Mouse (Mus musculus) ES-CJ7 (cell line): ENCODE data around the gene Gpr162.
A peak's percentile ranks its signal among the peaks of the same experiment; 100 is the strongest.
"Not testable (repeated sequence)": the region's sequence is repeated elsewhere in the genome, so short reads cannot be mapped to it uniquely, and the experiment has no call there.

ENCODE experiments used
- DNase-seq: peaks from one replicate; pipeline ENCODE4 v3.0.0; 2011; ENCODE audit warnings: low read depth, low spot score

The Gpr162 gene

DNA sequence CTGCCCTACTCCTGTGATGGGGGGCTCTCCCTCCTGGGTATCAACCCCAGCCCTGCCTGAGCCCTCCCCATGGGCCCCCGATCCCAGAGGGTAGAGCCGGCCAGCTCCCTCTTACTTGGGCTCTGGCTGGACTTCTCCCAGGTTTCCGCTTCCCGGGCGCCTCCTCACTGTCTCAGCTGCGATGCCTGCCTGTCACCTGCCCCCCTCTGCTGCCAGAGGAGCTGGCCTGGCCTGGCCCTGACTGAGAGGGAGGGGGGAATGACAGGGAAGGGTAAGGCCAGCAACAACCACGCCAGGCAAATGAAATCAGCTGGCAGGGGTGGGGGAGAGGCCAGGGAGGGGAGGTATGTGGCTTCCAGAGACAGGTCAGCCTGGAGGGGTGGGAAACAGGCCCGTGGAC, 24.0 kb downstream of the Gpr162 start:
- DNase-seq: no peak

DNA sequence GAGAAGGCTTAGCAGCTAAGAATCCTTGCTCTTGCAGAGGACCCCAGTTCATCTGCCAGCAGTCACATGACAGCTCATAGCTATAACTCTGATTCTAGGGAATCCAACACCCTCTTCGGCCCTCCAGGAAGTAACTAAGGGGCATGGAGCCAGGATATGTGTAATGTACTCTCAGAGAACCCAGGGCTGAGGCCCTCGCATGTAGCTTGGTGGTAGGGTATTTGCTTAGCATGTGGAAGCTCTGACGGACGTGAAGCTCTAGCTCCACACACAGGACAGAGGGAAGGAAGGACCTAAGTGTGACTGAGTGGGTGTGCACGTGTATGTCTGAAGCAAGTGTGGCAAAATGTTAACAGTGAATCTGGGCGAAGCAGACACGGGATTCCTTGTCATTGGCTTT, 27.4 kb downstream of the Gpr162 start:
- DNase-seq: no peak

DNA sequence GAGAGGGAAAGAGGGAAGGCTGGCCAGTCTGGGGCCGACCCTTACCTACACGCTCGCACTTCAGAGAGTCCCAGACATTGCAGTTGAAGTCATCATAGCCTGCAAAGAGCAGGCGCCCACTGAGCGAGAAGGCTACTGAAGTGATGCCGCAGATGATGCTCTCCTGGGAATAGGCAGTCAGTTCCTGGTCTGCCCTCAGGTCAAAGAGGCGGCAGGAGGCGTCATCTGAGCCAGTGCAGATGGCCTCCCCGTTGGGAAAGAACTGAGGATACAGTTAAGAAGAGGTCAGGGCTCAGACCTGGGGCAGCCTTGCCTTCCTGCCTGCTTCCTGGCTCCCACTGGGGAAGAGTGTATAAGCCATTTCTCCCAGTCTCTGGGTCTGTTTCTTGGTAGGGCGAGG, 28.3 kb downstream of the Gpr162 start:
- no peak for DNase-seq

DNA sequence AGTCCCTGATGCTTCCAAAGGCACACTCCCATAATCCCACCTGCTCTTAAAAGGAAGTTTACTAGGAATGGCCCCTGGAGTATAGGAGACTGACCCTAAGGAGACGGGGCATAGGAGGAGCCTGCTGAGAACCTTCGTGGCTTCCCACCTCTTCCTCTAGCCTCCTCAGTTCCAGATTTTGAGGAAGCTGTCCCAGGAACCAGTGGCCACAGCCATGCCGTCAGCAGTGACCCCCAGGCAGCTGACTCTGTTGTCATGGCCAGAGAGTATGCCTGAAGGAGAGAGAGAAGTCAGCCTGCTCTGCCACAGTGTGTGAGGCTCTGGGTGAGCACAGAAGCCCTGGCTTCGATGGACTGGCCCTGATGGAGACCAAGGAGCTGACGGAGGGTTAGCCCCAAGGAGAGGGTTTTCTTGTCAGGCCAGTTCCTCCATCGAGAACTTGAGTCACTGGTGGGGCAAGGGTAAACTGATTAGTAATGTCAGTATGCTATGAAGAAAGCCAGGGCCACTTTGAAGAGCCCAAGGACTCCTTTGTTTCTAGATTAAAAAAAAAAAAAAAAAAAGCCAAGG, 29.2 kb downstream of the Gpr162 start:
- DNase-seq: no peak

DNA sequence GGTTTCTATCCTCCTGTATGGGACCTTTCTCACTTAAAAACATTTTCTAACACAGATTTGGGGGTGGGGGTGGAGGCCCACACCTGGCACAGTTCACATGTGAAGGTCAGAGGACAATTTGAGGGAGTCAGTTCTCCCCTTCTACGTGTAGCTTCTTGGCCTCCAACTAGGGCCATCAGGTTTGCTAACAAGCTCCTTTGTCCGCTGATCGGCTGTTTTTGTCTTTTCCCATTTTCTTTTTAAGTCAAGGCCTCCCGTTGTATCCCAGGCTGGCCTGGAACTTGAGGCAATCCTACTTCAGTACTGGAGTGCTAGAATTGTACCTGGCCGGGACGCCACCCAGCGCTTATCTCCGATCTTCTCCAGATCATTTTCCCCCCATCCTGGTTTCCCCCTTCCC, 32.1 kb downstream of the Gpr162 start:
- peak; percentile 88 for DNase-seq

DNA sequence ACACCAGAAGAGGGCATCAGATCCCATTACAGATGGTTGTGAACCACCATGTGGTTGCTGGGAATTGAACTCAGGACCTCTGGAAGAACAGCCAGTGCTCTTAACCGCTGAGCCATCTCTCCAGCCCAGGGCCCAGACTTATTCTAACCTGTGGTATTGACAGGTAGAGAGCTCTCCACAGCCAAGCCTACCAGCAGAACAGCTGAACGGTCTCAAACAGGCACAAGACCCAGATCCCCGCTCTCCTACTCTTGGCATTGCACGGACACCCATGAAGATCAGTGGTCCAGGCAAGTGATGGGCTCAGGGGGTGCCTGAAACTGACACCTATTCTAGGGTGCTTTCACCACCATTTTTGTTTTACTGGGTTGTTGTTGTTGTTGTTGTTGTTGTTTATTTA, 32.6 kb downstream of the Gpr162 start:
- DNase-seq: not testable (repeated sequence)

DNA sequence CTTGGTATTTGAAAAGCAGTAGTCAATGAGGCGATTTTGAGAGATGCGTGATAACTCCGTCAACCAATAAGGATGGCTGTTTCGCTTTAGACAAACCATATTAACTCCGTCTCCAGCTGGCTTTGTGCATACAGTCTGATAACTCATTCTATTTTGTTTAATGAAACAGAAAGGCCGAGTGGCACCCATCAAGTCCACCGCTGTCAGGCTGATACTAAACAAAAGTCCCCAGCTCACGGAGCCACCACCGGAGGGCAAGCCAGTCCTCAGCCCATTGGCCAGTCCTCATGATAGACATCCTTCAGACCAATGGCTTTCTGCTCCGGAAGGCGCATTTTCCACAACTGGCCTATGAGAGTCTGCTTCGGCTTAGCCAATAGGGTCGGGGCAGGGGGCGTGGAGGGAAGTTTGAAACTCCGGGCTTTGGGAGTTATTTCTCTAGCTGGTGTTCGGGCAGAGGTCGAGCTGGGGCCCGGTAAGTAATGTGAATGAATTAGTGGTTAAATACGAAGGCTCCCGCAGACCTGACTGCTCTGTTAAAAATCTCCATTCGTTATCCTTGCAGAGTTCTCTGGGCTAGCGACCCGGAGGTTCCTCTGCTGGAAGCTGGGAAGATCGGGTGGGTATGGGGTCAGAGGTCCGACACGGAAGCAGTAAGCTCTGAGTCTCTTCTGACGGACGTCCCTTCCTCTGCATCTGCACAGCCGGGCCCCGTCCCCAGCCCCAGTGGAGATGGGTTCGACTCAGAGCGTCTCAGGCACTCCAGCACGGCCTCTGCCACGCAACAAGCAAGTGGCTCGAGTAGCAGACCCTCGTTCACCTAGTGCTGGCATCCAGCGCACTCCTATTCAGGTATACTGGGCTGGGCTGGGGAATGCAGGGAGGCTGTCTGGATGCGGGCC, 33.7 kb downstream of the Gpr162 start:
- peak; percentile 99 for DNase-seq

DNA sequence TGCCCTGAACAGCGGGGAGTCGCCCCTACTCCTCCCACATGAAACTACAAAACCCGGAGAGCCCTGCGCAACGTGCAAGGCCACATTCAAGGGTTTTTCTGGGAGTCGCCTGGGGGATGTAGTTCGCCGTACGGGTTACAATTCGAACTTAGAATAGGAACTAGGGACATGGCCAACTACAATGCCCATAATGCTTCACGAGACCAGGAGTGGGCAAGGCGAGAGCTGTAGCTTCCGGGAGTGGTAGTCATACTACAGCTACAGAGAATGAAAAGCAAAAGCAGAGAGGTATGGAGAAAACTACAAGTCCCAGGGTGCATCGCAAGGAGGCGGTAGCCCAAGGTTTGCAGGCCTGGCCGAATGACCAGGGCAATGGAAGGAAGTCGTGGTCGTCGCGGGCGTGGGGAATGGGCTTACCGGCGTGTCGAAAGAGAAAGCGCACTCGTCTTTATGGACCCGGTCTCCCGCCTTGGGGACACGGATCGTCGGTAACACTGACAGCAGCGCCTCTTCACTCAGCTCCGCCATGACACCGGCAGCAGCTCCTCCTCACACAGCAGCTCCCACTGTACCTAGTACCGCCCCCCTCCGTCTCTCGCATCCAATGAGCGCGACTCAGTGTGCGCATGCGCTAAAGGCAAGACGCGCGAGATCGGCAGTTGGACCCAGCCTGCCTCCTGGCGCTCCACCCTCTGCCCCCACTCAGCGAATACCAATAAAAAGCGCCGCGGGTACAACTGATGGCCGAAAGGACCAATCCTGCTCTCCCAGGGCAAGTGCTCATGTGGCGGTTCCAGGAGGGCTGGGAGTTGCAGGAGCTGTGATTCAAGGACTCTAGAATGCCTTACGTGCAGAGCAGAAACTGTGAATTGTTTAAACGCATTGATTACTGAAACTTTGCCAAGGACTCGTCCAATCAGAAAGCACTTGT, 34.6 kb downstream of the Gpr162 start, which contains the start of the genes Usp5 and Cdca3:
Gene Usp5 (minus strand): TSS at position 617 of the 931 bp plus-strand sequence.
Gene Cdca3 (plus strand): TSS at position 680 of the 931 bp plus-strand sequence.
- DNase-seq: peak; percentile 100

DNA sequence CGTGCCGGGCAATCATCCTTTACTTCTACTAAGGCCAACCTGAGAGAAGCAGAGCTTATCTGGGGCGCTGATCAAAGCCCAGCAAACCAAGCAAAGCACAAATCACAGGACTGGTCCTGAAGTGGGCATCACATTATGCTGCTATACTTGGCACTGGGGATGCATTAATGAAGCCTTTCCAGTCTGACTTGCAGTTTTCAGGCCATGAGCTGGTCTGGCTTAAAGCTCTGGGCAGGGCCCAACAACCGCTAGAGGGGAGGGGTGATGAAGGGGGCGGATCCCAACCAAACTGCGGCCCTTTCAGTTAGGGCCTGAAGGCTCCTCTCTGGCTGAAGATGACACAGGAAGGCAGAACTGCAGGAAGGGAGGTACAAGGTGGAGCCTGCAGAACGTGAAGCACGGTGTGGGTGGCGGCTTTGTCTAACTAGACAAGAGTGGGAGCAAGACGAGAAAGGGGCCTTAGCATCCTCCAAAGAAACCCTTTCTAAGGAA, 35.6 kb downstream of the Gpr162 start:
- peak; percentile 80 for DNase-seq

DNA sequence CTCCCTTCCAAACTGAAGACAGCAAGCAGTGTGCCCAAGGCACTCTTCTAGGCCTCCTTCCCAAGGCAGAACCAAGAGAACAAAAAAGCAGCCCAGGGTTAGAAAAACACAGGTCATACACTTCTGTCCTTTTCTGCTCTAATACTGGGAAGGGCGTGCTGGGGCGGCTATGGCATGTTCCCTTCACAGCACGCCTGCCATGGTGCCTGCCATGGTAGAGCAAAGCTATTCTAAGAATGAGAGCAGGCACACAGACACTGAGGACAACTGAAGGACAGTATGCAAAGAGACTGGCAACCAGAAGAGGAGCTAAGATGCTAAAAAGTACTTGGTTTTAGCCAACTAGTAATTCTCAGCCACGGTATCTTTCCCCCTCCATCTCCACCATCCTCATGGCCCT, 41.7 kb downstream of the Gpr162 start:
- no peak for DNase-seq

DNA sequence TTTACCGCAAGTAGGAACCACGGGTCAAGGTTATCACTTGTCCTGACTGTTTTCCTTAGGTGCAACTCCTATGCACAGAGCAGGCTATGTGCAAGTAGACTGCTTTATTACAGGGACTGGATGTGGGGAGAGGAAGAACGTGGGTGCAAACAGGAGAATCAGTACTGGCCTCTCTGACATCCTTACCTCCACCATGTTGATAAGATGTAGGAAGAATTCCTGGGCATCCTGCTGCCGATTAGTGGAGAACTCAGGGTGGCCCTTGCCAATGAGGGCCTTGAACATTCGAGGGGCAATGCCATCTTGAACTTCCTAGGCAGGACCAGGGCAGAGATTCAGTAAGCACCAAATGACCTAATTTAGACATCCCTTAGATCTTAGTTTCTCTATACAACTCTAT, 42.9 kb downstream of the Gpr162 start:
- no peak for DNase-seq

DNA sequence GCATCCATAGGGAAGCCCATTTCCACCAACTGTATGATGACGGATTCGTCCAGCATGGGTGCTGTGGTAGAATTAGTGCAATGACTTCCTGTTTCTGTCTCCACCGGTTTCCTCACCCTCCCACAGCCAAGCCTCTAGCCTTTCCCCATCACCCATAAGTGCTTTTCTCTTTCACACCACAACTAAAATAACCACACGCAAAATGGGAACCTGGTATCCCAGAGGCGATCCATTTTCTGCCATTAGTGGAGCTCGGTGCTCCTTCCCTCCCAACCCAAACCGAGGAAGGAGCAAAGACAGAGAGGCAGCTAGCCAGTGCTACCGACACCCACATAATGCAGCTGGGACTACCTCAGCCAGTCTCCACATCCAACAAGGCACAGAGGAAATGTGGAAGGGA, 45.8 kb downstream of the Gpr162 start:
- no peak for DNase-seq

DNA sequence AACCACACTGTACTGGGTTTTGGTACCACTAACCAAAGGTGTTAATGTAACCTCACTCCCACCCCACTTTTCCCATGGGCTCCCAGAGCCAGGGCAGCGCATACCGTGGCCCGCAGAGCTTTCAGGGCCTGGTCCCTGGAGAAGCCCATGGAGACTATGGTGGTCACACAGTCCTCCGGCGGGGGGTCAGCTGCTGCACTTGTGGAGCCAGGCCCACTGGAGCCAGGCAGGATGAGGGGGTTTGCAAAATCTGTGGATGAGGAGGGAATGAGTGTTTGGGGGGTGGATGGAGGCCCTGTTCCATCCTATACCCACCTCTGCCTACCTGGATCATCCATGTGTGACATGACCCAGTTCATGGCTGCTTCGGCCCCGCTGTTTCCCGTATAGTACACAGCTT, 46.2 kb downstream of the Gpr162 start:
- no peak for DNase-seq

DNA sequence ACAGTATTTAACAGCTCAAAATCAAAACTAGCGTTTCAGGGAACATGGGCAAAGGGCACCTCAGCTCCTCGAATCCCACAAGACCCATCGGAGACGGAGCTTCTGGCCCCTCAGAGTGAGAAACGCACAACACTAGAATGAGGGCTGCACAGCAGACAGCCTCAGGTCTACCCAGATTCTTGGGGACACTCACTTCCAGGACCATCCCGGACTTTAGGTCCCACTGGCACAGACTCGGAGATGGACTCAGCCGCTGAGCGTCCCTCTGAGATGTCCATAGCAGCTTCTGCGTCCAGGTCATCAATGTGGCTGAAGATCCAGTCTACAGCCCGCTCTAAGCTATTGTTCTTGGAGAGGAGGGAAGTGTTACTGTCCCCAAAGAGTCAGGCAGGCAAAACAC, 46.7 kb downstream of the Gpr162 start:
- no peak for DNase-seq

DNA sequence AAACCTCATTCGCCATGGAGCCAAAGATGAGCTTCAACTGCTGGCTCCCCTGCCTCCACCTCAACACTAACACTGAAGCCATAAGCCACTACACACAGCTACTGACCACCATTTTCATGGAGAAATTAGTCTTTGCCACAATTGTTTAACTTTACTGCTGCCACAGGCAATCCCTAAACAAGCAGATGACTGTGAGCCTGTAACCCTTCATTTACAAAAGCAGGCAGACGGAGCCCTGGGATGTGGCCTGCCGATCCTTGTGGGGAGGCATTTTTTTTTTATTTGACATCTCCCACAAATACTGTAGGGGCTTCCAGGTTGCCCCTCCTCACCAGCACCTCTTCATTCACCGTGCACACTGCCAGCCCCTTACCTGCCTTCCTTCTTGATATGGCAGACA, 47.2 kb downstream of the Gpr162 start:
- DNase-seq: no peak

DNA sequence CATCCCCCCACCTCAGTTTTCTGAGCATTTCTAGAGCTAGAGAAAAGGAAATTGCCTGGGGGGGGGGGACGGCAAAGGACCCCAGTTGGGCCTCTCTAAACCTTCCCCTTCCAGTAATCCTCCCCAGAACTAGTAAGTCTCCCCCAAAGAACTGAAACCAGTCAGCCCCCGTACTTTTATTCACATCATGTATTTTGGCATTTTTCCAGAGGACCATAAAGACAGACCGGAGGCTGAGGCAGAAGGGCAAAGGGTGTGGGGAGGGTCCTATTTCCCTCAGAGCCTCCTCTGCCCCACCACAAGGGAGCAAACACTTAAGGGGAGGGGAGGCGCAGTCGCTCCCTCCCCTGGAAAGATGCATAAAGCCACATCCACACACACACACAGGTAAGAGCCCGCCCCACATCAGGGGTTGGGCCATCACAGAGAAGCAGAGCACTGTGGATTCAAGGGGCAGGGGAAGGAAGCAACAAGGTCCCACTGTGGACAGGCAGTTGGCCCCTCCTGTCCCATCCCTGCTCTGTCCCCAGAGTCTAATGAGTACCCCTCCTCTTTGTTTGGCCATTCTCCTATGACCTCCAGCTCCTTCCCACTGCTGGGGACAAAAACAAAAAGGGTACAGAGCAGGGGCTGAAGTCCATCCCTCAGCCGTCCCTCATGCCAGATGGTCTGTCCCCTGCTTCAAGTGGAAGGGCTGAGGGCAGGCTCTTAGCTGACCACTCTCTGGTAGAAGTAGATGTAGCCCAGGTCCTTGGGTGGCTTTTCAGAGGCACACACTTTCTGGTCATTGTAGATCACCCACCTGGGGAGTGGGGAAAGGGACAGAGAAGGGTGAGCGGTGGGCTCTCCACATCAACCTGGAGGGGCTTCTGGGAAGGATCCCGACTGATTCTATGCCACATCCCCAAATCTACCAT, 48.7 kb downstream of the Gpr162 start:
- no peak for DNase-seq

DNA sequence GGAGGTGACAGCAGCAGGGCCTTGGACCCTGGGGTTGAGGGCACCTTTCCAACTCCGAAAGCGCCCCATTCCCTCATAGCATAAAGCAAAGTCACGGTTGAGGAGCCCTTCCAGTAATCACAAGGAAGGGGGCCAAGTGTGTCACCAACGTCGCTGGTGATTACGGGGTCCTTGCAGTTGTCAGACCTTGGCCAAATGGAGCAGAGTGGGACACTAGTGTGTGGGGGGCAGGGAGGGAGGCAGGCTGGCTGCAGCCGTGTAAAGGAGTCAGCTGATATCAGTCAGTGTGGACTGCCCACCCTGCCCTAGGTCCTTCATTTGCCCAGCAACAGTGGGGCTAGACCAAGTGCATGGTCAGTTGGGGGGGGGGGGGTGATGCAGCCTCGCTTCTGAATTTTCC, 49.3 kb downstream of the Gpr162 start:
- DNase-seq: no peak

DNA sequence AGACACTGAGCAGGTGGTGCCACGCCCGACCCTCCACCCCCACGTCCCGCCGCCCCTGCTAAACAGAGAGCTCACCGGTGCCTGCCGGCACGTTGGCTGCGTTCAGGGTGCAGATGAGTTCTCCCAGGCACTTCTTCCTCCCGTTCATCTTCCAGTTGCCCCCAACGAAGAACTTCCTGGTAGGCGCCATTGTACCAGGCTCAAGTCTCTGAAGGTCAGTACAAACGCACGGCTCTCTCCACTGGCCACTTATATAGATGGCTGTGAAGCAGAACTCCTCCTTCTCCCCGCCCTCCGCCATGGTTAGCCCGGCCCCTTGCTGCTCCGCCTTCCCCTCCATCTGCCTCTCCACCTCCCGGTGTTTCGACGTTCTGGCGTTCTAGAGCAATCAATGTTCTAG, 49.9 kb downstream of the Gpr162 start, which contains the start of gene Tpi1:
Gene Tpi1 (minus strand): TSS at position 364 of the 400 bp plus-strand sequence.
- DNase-seq: peak; percentile 91

DNA sequence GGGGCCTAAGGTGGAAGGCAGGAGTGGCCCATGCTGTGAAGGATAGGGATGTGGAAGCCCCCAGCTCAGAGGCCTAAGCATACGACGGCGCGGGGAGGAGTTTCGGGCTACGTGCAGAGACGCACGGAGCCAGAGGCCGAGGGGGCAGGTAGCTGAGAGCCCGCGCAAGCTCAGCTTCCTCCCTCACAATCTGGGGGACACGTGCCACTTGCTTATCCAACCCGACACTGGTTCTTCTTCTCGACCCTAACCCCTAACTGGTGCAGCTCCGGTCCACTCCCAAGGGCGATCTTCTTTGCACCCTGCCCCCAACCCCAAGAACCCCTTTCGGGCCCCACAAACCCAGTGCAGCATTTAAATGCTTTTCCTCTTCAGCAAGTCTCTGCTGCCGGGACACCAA, 50.3 kb downstream of the Gpr162 start:
- peak; percentile 70 for DNase-seq

DNA sequence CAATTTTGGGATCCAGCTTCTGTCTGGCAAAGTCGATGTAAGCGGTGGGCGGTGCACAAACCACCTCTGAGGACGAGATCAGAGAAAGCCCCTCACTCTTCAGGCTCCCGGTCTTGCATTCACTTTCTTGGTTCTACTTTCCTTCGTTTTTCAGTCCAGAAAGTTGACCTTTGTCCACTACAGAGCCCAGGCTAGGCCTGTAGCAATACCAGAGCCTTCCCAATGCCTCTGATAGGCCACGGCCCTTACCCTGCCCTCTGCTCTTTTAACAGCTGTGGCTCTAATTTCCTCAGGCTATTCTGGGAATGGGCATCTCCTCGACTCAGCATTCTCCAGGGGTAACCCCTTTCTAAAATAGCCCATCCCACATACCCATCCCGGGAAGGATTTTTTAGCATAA, 50.9 kb downstream of the Gpr162 start:
- DNase-seq: no peak
